Mouse (Mus musculus) forebrain, postnatal 0 days (tissue): Measurements from ENCODE around the gene Vmn2r46. TPM values are rescaled to one million over a fixed set of nuclear protein-coding genes. Genes with fewer than 3 reads are reported as not detected.
"Not testable (repeated sequence)": the region's sequence is repeated elsewhere in the genome, so short reads cannot be mapped to it uniquely, and the experiment has no call there.

Source experiments
- ATAC-seq: fragments of 200-750 bp; cut with Nextera tagmentation; 2 replicates; pipeline ENCODE4 v1.8.0; 2017; ENCODE audit warnings: mild to moderate bottlenecking, moderate library complexity
- DNase-seq: peaks from one replicate; pipeline ENCODE4 v3.0.0-alpha.2; 2015
- H3K27ac ChIP-seq: fragments of 300-500 bp; sonication (generic); 2 replicates; pipeline ENCODE4 v1.5.1; 2014; ENCODE audit warnings: low read depth, mild to moderate bottlenecking, antibody characterized with exemption, low read length, moderate library complexity, mixed read lengths
- H3K27me3 ChIP-seq: fragments of 300-500 bp; sonication (generic); 2 replicates; pipeline ENCODE4 v1.6.1; 2014; ENCODE audit warnings: mild to moderate bottlenecking, low read length, mixed read lengths; ENCODE audit not compliant: insufficient read depth
- H3K36me3 ChIP-seq: fragments of 300-500 bp; sonication (generic); 2 replicates; pipeline ENCODE4 v1.6.1; 2014; ENCODE audit warnings: mild to moderate bottlenecking, moderate library complexity; ENCODE audit not compliant: insufficient read depth
- H3K4me1 ChIP-seq: fragments of 300-500 bp; sonication (generic); 2 replicates; pipeline ENCODE4 v1.6.1; 2014; ENCODE audit warnings: antibody characterized with exemption; ENCODE audit not compliant: insufficient read depth
- H3K4me2 ChIP-seq: fragments of 300-500 bp; sonication (generic); 2 replicates; pipeline ENCODE4 v1.6.1; 2014; ENCODE audit warnings: low read depth, mild to moderate bottlenecking, moderate library complexity
- H3K4me3 ChIP-seq: fragments of 300-500 bp; sonication (generic); 2 replicates; pipeline ENCODE4 v1.5.1; 2014; ENCODE audit warnings: low read depth, low read length, mixed read lengths
- H3K9ac ChIP-seq: fragments of 300-500 bp; sonication (generic); 2 replicates; pipeline ENCODE4 v1.6.1; 2014; ENCODE audit warnings: mild to moderate bottlenecking
- H3K9me3 ChIP-seq: fragments of 300-500 bp; sonication (generic); 2 replicates; pipeline ENCODE4 v1.6.1; 2016; ENCODE audit warnings: low read length
- WGBS: fragments of 180-500 bp; shearing (Covaris S2); extraction: QIAGEN DNeasy Blood & Tissue Kit; methylation state at CpG from one replicate; pipeline ENCODE4 v1.1.7; 2014; 5-methylcytosine and 5-hydroxymethylcytosine counted together
- polyA plus RNA-seq: library from polyadenylated mRNA; unstranded; fragments of >200 nt; fragmentation: Nextera tagmentation; extraction: Ambion mirVana; gene quantifications from 2 replicates; pipeline ENCODE4 v1.2.1, GENCODE M21; 2015
- total RNA-seq: library from RNA; depleted of rRNA; stranded (reverse); fragments of >200 nt; gene quantifications from 2 replicates; pipeline ENCODE4 v1.2.3, GENCODE M21; 2014; rRNA removed

The Vmn2r46 gene
- not detected in 2 replicates for total RNA-seq
- not detected in 2 replicates for polyA plus RNA-seq

DNA sequence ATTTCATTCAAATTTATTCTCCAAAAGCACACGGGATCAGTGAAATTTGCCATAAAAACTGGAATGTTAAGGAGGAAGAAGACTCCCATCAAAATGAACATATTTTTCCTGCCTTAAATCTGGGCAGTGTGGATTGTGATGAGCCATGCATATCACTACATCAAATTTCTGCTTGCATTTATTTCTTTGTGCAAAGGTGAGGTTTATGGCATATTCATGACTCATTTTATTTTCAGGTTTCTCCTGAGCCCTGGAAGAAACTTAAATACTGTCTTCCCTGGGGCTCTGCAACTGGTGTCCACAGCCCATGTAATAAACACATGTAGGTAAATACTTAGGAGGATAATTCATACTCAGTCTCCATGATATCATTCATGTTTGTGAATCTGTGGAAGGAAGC, at the start of gene Vmn2r46:
Gene Vmn2r46, minus strand, starts transcription at position 101 of the 400 bp plus-strand sequence.
- not testable (repeated sequence) for H3K9me3 ChIP-seq, H3K4me1 ChIP-seq, H3K27ac ChIP-seq, H3K36me3 ChIP-seq, H3K4me2 ChIP-seq, ATAC-seq, H3K4me3 ChIP-seq, DNase-seq, H3K9ac ChIP-seq, H3K27me3 ChIP-seq
- WGBS: no CpG with 5 or more reads among the region's 1 CpGs

Other genes starting within 250 kb of the Vmn2r46 start
- not detected in 2 replicates for gene Vmn2r47, start 70.8 kb upstream of the Vmn2r46 start, total RNA-seq
- not detected in 2 replicates for gene Vmn2r47, start 70.8 kb upstream of the Vmn2r46 start, polyA plus RNA-seq
- gene Vmn2r48, start 183.0 kb upstream of the Vmn2r46 start, total RNA-seq: not detected in 2 replicates
- not detected in 2 replicates for gene Vmn2r48, start 183.0 kb upstream of the Vmn2r46 start, polyA plus RNA-seq
- not detected in 2 replicates for gene Vmn2r49, start 221.7 kb upstream of the Vmn2r46 start, total RNA-seq
- gene Vmn2r49, start 221.7 kb upstream of the Vmn2r46 start, polyA plus RNA-seq: not detected in 2 replicates